In genomic region chr9:59706850-59707825, GRCm38 (mm10) we compare ENCODE assay signal across 17 mouse cellular contexts. TPM values are rescaled to one million over a fixed set of nuclear protein-coding genes. Genes with fewer than 3 reads are reported as not detected.
A peak's percentile ranks its signal among the peaks of the same experiment; 100 is the strongest.
DNase-seq lines count a peak whose midpoint lies in the region; ATAC-seq and TF ChIP-seq lines count a peak whose summit lies in the region.
"Had no signal": no experiment of that assay in that cellular context is flagged by ENCODE, and none has a peak within 500 bp of the region (broad histone marks: within the 10 kb centered on the region; RNA-seq: fewer than 3 reads in every experiment).

No protein-coding gene starts in this region.

- ATAC-seq in intestine, embryonic 16.5 days: peak; percentile 52
- peak; percentile 60 for ATAC-seq in megakaryocyte, adult 5-6 weeks (ENCODE audit: poor library complexity, severe bottlenecking)
- ATAC-seq: forebrain, embryonic 13.5 days had no signal

- H3K27me3 ChIP-seq in intestine, embryonic 16.5 days (replicated peaks; ENCODE audit: control insufficient read depth, insufficient read depth, low read length): no peaks in the 10 kb centered on the region
- H3K27me3 ChIP-seq: embryonic facial prominence, embryonic 12.5 days; forebrain, embryonic 13.5 days; neural tube, embryonic 12.5 days had no signal

- no peaks in the 10 kb centered on the region for H3K9me3 ChIP-seq in intestine, embryonic 16.5 days (ENCODE audit: control insufficient read depth, low read length)
- H3K9me3 ChIP-seq: embryonic facial prominence, embryonic 12.5 days; forebrain, embryonic 13.5 days; midbrain, embryonic 10.5 days; neural tube, embryonic 12.5 days had no signal

- H3K27ac ChIP-seq in intestine, embryonic 16.5 days (ENCODE audit: low read length): peak overlapping the region; percentile 25; the same call in 1 of the 2 replicates
- H3K27ac ChIP-seq in layer of hippocampus, adult 2 months: no peak overlapping the region
- H3K27ac ChIP-seq: embryonic facial prominence, embryonic 12.5 days; forebrain, embryonic 13.5 days; midbrain, embryonic 10.5 days; neural tube, embryonic 12.5 days had no signal

- peak; percentile 4 to 13 for DNase-seq in spleen, postnatal 36 days (ENCODE audit: low spot score in 2 of 2)
- no peak for DNase-seq in spleen, adult 12 weeks (ENCODE audit: low spot score)
- no peak for DNase-seq in urinary bladder, postnatal 14 days (ENCODE audit: low spot score)
- DNase-seq in layer of hippocampus, postnatal 25 days (ENCODE audit: extremely low spot score in 1 of 2, low spot score in 1 of 2): no peak
- DNase-seq in layer of hippocampus, adult 2 months (ENCODE audit: low spot score in 2 of 2): no peak
- DNase-seq in heart, adult 18-20 months: no peak
- DNase-seq: adrenal gland, postnatal 14 days; cerebellum, adult 9-10 months; gastrocnemius, postnatal 25 days; heart, postnatal 14 days; spleen, adult 18-20 months had no signal

- WGBS in intestine, embryonic 16.5 days: 46% methylated on average over 10 of the region's 10 CpGs

- H3K4me3 ChIP-seq in intestine, embryonic 16.5 days (ENCODE audit: low read length): no peak overlapping the region
- H3K4me3 ChIP-seq in layer of hippocampus, adult 2 months: no peak overlapping the region
- H3K4me3 ChIP-seq: embryonic facial prominence, embryonic 12.5 days; forebrain, embryonic 13.5 days; midbrain, embryonic 10.5 days; neural tube, embryonic 12.5 days had no signal

- no peaks in the 10 kb centered on the region for H3K36me3 ChIP-seq in intestine, embryonic 16.5 days (ENCODE audit: control insufficient read depth, insufficient read depth, low read length)
- H3K36me3 ChIP-seq: embryonic facial prominence, embryonic 12.5 days; midbrain, embryonic 10.5 days; neural tube, embryonic 12.5 days had no signal

- H3K4me2 ChIP-seq in intestine, embryonic 16.5 days (ENCODE audit: low read depth, low read length): no peak overlapping the region
- H3K4me2 ChIP-seq: embryonic facial prominence, embryonic 12.5 days; forebrain, embryonic 13.5 days; neural tube, embryonic 12.5 days had no signal

- H3K9ac ChIP-seq in intestine, embryonic 16.5 days (ENCODE audit: low read depth, low read length): no peak overlapping the region
- H3K9ac ChIP-seq: embryonic facial prominence, embryonic 12.5 days; forebrain, embryonic 13.5 days; neural tube, embryonic 12.5 days had no signal

- no peak for TF ChIP-seq CTCF in layer of hippocampus, adult 2 months (conservative IDR thresholded peaks at IDR 0.05)

- H3K4me1 ChIP-seq in intestine, embryonic 16.5 days (ENCODE audit: control insufficient read depth, insufficient read depth, low read length): peaks cover 4% of the 10 kb centered on the region; the same call in 1 of the 2 replicates
- H3K4me1 ChIP-seq: embryonic facial prominence, embryonic 12.5 days; forebrain, embryonic 13.5 days; midbrain, embryonic 10.5 days; neural tube, embryonic 12.5 days had no signal

RNA-seq across cellular contexts. Expression of gene Gramd2, which starts 27.2 kb away (rescaled TPM):
- polyA plus RNA-seq in intestine, embryonic 16.5 days (2015; fragmentation: Nextera tagmentation; extraction: Ambion mirVana): 1.1 and 1.6 TPM in 2 replicates
- total RNA-seq in megakaryocyte, adult 5-6 weeks (2015): 0.58 and 0.66 TPM in 2 replicates
- 0.88 and 1.3 TPM in 2 replicates for total RNA-seq in megakaryocyte, adult 5-6 weeks (2017)
- 1 to 10 TPM; 4.9 to 7.3 TPM for total RNA-seq in layer of hippocampus, postnatal 25 days (2021)
- total RNA-seq in layer of hippocampus, adult 2 months (2021): 1 to 10 TPM; 5.7 to 7.5 TPM
- total RNA-seq in heart, adult 18-20 months (2021): under 1 TPM in 1 of 2 experiments, not detected in 1; 0.28 TPM

RNA-seq across cellular contexts. Expression of gene Senp8, which starts 43.4 kb away (rescaled TPM):
- polyA plus RNA-seq in intestine, embryonic 16.5 days (2015; fragmentation: Nextera tagmentation; extraction: Ambion mirVana): 9.7 and 10.0 TPM in 2 replicates
- total RNA-seq in megakaryocyte, adult 5-6 weeks (2015): 4.1 and 7.5 TPM in 2 replicates
- 4.2 and 4.8 TPM in 2 replicates for total RNA-seq in megakaryocyte, adult 5-6 weeks (2017)
- total RNA-seq in layer of hippocampus, postnatal 25 days (2021): 1 to 10 TPM; 9.2 to 9.7 TPM
- 1 to 10 TPM; 8.4 to 8.6 TPM for total RNA-seq in layer of hippocampus, adult 2 months (2021)
- total RNA-seq in heart, adult 18-20 months (2021): 10 to 100 TPM; 10.7 to 11.4 TPM

RNA-seq across cellular contexts. Expression of gene Myo9a, which starts 43.6 kb away (rescaled TPM):
- polyA plus RNA-seq in intestine, embryonic 16.5 days (2015; fragmentation: Nextera tagmentation; extraction: Ambion mirVana): 9.2 and 10.2 TPM in 2 replicates
- 18.0 and 19.0 TPM in 2 replicates for total RNA-seq in megakaryocyte, adult 5-6 weeks (2015)
- 32.4 and 38.7 TPM in 2 replicates for total RNA-seq in megakaryocyte, adult 5-6 weeks (2017)
- total RNA-seq in layer of hippocampus, postnatal 25 days (2021): 10 to 100 TPM; 57.4 to 66.3 TPM
- total RNA-seq in layer of hippocampus, adult 2 months (2021): 10 to 100 TPM; 70.0 to 71.1 TPM
- total RNA-seq in heart, adult 18-20 months (2021): 10 to 100 TPM; 14.3 to 16.8 TPM

RNA-seq across cellular contexts. Expression of gene Pkm, which starts 51.0 kb away (rescaled TPM):
- polyA plus RNA-seq in intestine, embryonic 16.5 days (2015; fragmentation: Nextera tagmentation; extraction: Ambion mirVana): 1,051 and 1,198 TPM in 2 replicates
- total RNA-seq in megakaryocyte, adult 5-6 weeks (2015): 192 and 215 TPM in 2 replicates
- 908 and 975 TPM in 2 replicates for total RNA-seq in megakaryocyte, adult 5-6 weeks (2017)
- total RNA-seq in layer of hippocampus, postnatal 25 days (2021): 1,000 to 10,000 TPM; 1,212 to 1,366 TPM
- total RNA-seq in layer of hippocampus, adult 2 months (2021): 1,000 to 10,000 TPM; 1,301 to 1,421 TPM
- 1,000 to 10,000 TPM; 1,130 to 1,266 TPM for total RNA-seq in heart, adult 18-20 months (2021)

Comparison
In these comparisons a context has a peak if more than half of its experiments do, and no peak if none do; other contexts are left out.
1. DNase-seq: peak in spleen, postnatal 36 days (2 of 2); none in spleen, adult 12 weeks (single experiment), urinary bladder, postnatal 14 days (single experiment), layer of hippocampus, postnatal 25 days (0 of 2), layer of hippocampus, adult 2 months (0 of 2) and heart, adult 18-20 months (0 of 2).